Mouse (Mus musculus) layer of hippocampus, adult 9-11 months (tissue): ENCODE results near the gene Rhoc.
"Not testable (repeated sequence)": the region's sequence is repeated elsewhere in the genome, so short reads cannot be mapped to it uniquely, and the experiment has no call there.

Source experiments
- DNase-seq: peaks from one replicate; pipeline ENCODE4 v3.0.0; 2022

Gene Rhoc

GRCm38 (mm10) chr3:104788075-104788474 lies at the start of gene Rhoc:
Gene Rhoc, plus strand, starts transcription at chr3:104788375.
- DNase-seq, result no peak

DNA sequence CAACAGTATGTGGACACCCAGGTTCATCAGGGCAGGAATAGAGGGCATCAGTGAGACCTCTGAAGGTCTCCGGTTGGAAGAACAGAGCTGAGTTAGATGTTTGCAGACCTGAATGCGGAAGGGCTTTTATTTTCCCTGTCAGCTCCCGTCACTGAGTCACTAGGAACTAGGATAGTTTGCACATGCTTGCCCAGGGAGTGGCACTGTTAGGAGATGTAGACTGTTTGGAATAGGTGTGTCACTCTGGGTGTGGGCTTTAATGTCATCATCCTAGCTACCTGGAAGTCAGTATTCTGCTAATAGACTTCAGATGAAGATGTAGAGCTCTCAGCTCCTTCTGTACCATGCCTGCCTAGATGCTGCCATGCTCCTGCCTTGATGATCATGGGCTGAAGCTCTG lies 46.2 kb upstream of the Rhoc start:
- DNase-seq, result no peak

GRCm38 (mm10) chr3:104743161-104743560 lies 45.0 kb upstream of the Rhoc start:
- DNase-seq, result no peak

DNA sequence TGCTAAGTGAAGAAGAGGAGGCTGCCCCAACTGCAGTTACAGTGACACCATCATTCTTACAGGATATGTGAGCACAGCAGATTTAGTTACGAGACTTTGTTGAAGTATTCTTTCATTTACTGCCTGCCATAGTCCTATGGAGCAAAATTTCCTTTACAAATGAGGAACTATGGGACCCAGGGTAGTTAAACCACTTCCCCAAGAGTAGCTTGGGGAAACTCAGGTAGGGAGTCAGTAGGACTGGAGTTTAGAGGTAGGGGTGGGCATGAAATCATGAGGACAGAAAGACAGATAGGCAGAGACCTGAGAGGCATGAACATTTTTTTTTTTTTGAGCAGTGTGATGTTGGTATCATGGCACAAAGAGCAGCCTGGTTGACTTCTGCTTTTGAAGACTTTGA lies 44.3 kb upstream of the Rhoc start:
- DNase-seq, result no peak

DNA sequence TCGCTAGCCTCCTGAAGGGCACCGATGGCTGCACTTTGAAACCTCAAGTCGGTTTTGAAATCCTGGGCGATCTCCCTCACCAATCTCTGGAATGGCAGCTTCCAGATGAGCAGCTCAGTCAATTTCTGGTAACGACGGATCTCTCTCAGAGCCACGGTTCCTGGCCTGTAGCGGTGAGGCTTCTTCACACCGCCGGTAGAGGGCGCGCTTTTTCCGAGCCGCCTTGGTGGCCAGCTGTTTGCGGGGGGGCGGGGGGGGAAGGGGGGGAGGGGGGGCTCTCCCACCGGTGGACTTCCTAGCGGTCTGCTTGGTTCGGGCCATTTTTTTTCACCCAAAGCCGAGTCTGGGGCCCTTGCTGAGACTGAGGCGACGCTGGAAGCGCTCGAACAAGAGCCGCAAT lies 35.3 kb upstream of the Rhoc start:
- not testable (repeated sequence) for DNase-seq

- peak; percentile 42 for DNase-seq
These were observed 29.8 kb upstream of the Rhoc start for GRCm38 (mm10) chr3:104758406-104758805.

DNA sequence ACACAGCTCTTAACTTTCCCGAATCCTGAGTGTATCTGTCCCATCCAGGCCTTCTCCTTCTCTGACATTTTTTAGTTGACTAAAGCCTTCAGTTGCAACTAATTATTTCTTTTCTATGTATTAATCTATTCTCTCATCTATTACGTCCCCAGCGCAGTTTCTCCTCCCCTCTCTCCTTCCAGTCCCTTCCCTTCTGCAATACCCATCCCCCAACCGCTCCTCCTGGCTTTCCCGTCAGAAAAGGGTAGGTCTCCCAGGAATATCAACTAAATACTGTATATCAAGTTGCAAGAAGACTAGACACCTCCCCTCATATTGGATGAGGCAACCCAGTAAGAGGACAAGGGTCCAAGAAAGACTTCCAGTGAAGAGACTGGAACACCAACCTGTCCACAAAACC lies 29.3 kb upstream of the Rhoc start:
- DNase-seq, result no peak

- DNase-seq, result not testable (repeated sequence)
These were observed 25.9 kb upstream of the Rhoc start for GRCm38 (mm10) chr3:104762103-104762863.

GRCm38 (mm10) chr3:104765021-104765420 lies 23.2 kb upstream of the Rhoc start:
- DNase-seq, result no peak

DNA sequence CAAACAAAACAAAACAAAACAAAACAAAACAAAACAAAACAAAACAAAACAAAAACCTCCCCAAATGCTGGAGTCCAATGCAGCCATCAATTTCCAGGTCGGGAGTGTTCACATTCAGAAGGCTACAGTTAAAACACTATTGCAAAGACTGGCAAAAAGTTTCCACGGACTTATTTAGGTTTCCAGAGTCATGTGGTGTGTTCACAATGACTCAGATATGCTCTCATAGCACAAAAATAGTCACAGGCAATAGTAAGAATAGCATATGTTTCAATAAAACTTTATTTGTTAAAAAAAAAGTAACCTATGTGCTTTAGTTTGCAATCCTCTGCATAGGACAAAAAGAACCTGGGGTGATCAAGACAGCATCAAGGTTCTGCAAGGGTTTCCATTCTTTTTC lies 21.0 kb upstream of the Rhoc start:
- DNase-seq, result no peak

GRCm38 (mm10) chr3:104767716-104768115 lies 20.5 kb upstream of the Rhoc start:
- DNase-seq, result no peak

GRCm38 (mm10) chr3:104769135-104769534 lies 19.0 kb upstream of the Rhoc start:
- no peak for DNase-seq

GRCm38 (mm10) chr3:104770035-104770434 lies 18.1 kb upstream of the Rhoc start:
- DNase-seq, result no peak

DNA sequence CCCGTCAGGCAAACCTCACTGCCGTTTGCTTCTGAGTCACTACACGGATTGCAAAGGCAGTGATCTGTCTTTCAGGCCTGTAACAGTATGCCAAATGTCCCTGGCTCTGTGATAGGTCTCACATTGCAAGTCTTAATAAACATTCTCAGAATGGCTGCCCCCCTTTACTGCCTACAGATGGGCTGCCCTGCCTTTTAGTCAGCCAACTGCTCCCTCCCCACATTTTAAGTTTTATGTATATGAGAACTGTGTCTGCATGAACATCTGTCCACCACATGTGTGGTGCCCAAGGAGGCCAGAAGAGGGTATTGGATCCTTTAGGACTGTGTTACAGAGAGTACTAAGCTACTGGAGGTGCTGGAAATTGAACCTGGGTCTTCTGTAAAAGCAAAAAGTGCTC lies 17.3 kb upstream of the Rhoc start:
- DNase-seq, result no peak

DNA sequence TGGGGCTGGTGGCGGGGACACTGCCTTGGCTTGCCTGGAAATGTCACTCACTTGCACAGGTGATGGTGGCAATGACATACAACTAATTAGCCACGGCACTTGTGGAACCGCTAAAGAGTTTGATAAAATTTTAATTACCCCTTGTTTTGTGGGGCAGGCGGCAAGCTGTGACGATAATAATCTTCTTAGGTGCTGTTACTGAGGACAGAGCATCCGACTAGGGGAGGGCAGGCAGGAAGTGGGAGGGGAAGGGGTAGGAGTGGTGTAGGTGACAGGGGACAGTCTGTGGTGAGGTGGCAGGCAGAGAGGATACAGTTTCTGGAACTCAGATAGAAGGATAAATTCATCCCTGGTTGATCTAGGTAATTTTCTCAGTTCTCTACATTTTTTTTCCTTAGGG lies 16.7 kb upstream of the Rhoc start:
- no peak for DNase-seq

DNA sequence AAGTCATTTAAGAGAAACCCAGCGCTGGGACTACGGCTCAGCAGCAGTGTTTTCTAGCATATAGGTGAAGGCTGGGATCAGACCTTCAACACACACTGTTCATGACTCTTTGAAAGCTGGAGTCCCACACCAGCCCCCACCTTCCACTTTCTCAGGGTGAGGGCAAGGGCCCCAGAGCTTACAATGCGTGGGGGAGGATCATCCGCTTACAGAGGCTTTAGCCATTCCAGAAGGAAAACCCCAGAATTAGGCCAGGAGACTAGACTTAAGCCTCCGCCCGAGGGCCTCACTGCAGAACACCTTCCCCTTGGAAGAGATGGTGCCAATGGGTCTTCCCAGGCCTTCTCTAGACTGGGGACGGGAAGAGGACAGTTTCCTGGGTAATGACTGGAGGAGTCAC lies 14.9 kb upstream of the Rhoc start:
- DNase-seq, result no peak

DNA sequence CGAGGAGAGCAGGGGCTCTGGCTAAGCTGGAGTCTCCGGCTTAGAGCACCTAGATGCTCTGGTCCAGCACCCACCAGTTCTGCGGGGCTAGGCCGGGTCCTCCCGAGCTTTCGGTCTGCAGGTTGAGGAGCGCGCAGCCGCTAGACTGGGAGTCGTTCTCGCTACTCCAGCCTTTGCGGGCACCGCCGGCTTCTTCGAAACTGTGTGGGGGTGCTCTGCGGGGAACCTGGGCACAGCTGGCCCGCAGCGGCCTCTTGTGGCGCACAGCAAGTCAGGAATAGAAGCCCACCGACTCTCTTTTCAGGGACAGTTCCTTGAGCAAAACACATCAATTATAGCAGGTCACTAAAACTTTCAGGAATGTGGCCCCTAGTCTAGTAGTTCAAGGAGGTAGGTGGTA lies 10.8 kb upstream of the Rhoc start:
- no peak for DNase-seq

GRCm38 (mm10) chr3:104779949-104780348 lies 8.2 kb upstream of the Rhoc start:
- DNase-seq, result no peak

- DNase-seq, result no peak
These were observed 7.4 kb upstream of the Rhoc start, which contains the start of gene Ppm1j for GRCm38 (mm10) chr3:104780561-104781420. Gene Ppm1j, plus strand, starts transcription at chr3:104781056.

DNA sequence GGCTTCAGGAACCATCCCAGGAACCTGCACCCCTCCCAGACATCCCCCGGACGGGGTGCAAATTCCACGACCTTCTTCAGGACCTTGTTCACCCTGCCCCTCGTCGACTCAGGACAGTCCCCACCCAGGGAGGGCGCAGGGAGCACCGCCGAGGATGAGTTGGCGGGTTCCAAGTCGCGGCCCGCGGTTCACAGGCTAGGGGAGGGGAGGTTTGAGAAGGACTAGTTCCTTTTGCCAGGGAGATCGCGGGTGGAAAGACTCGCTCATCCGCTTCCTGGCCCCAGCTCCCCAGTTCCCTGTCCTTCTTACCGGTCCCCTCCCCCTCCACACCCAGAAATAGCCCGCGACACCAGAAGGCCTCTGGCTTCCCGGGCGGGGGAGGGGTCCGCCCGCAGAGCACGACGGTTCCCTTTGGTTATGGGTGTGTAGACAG lies 6.7 kb upstream of the Rhoc start, which contains the start of gene Fam19a3:
Fam19a3 (minus strand) TSS at position 370 of the 433 bp plus-strand sequence.
- DNase-seq, result no peak

DNA sequence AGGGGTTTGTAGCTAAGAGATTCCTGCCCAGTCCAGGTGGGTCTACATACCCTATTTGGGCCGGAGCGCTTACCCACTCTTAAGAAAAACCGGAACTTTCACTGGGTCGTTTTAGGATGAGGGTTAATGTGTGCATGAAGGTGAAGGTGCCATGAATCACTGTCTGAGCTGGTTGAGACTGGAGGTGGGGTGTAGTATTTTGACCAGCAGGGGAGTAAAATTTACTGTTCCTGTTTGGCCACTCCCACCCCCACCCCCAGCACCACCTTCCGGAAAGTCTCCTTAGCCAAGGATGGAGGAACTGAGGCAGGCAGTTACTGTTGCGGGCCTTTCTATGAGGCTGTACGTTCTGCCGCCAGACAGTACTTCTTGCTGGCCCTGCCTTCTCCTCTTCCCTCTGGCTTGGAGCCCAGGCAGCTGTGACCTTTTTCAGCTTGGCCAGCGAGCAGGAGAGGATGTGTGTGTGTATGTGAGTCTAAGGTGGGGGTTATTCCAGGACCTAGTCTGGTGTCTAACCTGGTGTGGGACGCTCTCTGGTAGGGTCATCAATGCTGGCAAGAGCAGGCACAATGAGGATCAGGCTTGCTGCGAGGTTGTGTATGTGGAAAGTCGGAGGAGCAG lies 6.0 kb upstream of the Rhoc start:
- no peak for DNase-seq

DNA sequence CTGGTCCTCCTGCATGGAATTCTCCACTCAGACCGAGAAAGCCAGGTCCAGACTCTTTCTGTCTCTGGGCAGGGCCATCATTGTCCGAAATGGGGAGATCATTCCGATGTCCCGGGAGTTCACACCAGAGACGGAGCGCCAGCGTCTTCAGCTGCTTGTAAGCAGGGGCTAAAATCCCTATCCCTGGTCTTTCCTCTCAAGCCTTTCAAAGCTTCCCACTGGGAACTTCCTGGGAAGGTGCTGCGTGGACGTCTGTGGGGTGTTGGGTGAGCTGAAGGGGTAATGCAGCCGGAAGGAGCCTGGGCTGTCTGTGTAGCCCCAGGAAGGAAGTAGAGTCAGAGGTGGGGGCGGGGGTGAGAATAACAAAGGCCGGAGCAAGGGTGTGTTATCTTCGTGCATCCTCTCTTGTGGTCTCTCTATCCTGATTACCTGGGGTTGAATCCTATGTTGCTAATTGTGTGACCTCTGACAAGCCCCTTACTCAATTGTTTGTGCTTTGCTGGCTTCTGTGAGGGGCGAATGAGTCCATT lies 4.1 kb upstream of the Rhoc start:
- DNase-seq, result no peak

GRCm38 (mm10) chr3:104785284-104785683 lies 2.9 kb upstream of the Rhoc start:
- no peak for DNase-seq
